Mouse (Mus musculus) cerebellum, adult 2 months (tissue): ENCODE measurements around the gene Il17rb.

Source experiments
- CTCF ChIP-seq: fragments of 200-500 bp; IDR thresholded peaks from 2 replicates; pipeline ENCODE4 v1.5.1; 2011; ENCODE audit warnings: low read depth, mild to moderate bottlenecking, control low read depth, low read length, moderate library complexity, borderline replicate concordance; ENCODE audit not compliant: insufficient read depth
- POLR2A ChIP-seq: fragments of 200-500 bp; IDR thresholded peaks from 2 replicates; pipeline ENCODE4 v1.6.1; 2011; ENCODE audit warnings: low read length, control low read depth, borderline replicate concordance; ENCODE audit not compliant: insufficient read depth

DNA sequence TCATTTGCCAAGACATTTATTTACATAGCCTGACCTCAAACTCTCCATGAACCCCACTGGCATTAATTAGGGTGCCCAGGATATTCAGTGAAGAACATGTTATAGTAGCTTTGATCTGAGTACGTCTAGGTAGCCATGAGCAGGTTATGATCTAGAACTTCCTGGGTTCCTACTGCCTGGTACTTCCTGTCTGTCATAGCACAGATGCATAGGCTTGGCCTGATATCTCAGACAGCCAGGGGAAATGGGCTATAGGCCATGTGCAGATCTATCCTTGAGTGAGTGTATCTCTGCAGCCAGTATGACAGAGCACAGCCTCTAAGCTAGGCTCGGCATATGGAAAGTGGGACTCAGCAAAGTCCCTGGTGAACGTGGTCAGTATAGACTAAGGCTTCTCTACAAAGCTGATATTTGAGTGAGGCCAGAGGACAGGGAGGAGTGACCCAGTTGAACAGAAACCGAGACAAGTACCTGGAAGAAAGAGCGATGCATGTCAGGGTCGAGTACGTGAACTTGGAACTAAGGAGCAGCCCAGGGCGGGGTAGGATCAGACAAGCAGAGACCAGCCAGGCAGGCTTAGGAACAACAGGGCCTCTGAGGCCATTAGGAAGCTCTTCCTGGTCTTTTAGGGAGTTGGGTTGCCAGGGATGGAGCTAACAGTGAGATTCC is 9.2 kb upstream of the Il17rb start:
- TF ChIP-seq CTCF, result no peak
- TF ChIP-seq POLR2A, result no peak
